Mouse (Mus musculus) T-helper 1 cell (primary cell): Measurements from ENCODE around the gene Vwa7.

Source experiments
- in situ Hi-C: fragments of 300-600 bp; cut with MboI, MseI; formaldehyde crosslinking; loops from one replicate; pipeline ENCODE4 v1.15.1; 2025; ENCODE audit warnings: high pct_unique_total_duplicates

Gene Vwa7

DNA sequence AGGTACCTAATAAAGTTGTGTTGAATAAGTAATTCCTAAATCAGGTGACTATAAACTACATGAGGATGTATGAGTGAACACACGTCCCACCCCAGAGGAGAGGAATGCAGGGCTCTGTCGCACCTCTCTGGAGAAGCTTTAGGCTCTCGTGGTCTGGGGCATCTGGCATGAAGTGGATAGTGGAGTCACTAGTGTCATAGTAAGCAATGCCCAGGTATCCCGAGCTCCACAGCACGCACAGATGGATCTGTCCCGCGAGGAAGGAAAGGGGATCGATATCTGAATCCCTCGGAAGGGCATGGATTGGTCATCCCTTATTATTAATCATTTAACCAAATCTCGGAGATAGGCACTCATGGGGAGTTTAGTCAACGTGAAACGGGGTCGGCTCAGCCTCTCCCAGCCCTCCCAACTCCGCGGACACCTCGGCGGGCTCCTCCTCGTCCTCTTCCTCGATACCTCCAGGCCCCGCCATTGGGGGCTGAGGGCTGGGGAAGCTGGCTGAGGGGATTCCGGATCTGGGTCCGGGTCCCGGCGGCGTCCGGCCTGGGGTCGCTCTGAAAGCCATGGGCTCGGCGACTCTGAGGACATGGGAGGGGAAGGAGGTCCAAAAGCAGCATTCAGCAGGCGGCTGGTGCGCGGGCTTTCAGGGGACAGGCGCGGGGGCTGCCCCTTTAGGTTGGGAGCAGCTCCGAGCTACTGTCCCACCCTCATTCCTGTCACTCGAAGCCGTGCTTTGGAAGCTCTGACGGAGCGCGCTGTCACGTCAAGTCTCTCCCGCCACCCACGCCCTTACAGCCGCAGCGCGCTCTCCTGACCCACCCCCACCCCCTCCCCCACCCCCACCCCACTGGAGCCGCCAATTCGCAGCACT is 29.7 kb downstream of the Vwa7 start:
- in situ Hi-C loops: no loop called here

GRCm38 (mm10) chr17:35046681-35047455 is 30.5 kb downstream of the Vwa7 start, which contains the start of gene Msh5:
Msh5 (minus strand) TSS chr17:35046745.
- in situ Hi-C loops: no loop called here

DNA sequence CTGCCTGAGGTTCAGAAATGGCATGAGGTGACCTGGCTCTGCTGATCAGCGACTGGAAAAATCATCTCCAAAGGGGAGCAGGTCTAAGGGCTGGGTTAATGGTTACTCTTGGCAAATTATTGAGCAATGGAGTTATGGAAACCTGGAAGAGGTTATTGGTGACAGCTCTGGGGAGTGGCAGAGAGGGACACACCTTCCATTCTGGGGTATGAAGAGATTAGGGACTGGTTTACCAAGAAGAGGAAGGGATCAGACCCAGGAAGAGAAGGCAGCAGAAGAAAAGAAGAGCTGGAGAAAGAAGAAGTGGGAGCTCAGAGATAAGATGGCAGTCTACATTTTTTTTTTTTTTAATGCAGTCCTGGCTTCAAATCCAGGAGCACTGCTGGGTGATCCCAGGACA is 31.3 kb downstream of the Vwa7 start:
- in situ Hi-C loops: no loop called here

- in situ Hi-C loops: no loop called here
These were observed 32.0 kb downstream of the Vwa7 start for GRCm38 (mm10) chr17:35048149-35048931.

- in situ Hi-C loops: no loop called here
These were observed 32.6 kb downstream of the Vwa7 start for GRCm38 (mm10) chr17:35048932-35049440.

DNA sequence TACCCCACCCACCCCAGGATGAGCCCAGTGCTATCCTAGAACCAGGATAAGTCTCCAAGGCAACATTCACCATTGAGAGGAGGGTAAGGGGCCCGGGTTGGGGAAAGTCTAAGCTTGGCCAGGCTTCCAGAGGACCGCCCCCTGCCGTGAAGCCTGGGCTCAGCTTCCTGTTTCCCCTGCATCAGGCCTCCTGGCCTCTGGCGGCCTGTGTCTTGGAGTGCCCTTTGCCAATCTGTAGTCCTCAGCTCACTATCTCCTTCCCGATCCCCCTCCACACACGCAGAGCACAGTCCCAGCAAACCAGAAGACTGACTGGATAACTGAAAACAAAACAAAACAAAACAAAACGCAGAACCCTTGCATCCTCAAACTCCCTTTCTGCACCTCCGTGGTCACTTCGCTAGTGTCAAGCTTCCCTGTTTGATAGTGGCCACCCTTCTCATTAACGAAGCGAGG is 33.2 kb downstream of the Vwa7 start, which contains the start of gene Clic1:
TSS of gene Clic1 (plus strand) at position 406 of the 456 bp plus-strand sequence.
- in situ Hi-C loops: no loop called here

GRCm38 (mm10) chr17:35050126-35050750 is 33.9 kb downstream of the Vwa7 start:
- in situ Hi-C loops: no loop called here

- in situ Hi-C loops: no loop called here
These were observed 35.0 kb downstream of the Vwa7 start for GRCm38 (mm10) chr17:35051156-35052086.

GRCm38 (mm10) chr17:35052271-35052798 is 36.0 kb downstream of the Vwa7 start:
- in situ Hi-C loops: no loop called here

DNA sequence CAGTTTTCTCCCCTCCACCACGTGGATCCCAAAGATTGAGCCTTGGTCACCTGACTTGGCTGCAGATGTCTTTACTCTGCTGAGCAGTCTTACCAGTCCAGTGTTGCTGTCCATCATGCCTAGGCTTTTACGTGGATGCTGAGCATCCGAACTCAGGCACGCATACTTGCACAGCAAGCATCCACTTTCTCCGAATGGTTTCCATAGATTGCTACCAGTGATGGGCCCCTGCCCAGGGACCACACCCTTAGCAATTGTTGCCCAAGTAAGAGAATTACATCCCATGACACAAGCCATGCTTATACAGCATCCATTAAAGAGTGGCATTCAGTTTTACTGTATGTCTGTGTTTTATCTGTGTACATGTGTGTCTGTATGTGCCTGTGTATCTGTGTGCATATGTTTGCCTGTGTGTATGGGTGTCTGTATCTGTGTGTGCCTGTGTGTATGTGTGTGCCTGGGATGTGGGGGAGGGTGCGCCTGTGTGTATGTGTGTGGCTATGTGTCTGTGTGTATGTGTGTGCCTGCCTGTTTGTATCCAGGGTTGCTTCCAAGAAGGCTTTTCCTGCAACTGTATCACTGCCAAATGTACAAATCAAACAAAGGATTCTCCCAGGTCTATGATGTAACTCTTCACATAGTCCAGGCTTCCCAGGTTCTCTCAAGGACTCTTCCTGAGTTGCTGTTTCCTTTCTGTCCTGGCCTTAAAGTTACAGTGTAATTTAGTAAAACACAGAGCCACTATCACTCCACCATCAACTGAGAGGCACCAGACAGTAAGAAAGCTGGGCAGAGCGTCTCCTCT is 39.5 kb downstream of the Vwa7 start:
- in situ Hi-C loops: no loop called here

DNA sequence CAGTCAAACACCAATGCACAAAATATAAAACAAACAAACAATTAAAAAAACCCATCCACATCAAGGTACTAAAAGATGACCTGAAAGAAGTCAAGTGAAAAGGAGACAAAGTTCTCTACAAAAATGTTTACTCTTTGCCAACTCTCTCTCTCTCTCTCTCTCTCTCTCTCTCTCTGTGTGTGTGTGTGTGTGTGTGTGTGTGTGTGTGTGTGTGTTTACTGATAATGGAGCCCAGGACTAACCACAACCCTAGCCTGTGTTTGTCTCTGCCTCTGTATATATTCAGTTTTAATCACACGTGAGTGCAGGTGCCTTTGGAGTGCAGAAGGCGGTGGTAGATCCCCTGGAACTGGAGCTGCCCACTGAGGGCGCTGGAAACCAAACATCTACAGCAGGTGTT is 40.7 kb downstream of the Vwa7 start:
- in situ Hi-C loops: no loop called here

DNA sequence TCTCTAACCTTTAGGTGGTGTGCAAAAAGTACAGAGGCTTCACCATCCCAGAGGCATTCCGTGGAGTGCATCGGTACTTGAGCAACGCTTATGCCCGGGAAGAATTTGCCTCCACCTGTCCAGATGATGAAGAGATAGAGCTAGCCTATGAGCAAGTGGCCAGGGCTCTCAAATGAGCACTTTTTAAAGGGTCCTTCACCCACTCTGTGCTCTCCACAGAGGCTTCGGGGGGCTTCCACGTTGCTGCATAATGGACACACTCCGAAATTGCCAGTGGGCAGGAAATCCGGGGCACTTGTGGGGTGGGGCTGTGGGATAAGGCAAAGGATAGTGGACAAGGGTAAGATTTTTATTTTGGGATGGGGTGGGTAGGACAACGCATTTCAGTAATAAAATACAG is 41.9 kb downstream of the Vwa7 start:
- in situ Hi-C loops: no loop called here

GRCm38 (mm10) chr17:35058911-35059892 is 42.8 kb downstream of the Vwa7 start, which contains the start of gene Ddah2:
Ddah2 (plus strand) TSS chr17:35059035.
- in situ Hi-C loops: no loop called here

DNA sequence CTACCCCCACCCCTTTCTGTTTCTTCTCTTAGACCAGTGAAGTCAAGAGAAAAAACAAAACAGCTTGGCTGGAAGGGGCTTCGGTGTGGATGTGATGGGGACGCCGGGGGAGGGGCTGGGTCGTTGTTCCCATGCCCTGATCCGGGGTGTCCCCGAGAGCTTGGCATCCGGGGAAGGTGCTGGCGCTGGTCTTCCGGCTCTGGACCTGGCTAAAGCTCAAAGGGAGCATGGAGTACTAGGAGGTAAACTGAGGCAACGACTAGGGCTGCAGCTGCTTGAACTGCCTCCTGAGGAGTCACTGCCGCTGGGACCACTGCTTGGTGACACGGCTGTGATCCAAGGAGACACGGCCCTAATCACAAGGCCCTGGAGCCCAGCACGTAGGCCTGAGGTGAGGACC is 43.7 kb downstream of the Vwa7 start:
- in situ Hi-C loops: loop anchor here (5.0 kb wide), 1 partner anchor 38 kb away; no protein-coding TSS in a partner anchor

DNA sequence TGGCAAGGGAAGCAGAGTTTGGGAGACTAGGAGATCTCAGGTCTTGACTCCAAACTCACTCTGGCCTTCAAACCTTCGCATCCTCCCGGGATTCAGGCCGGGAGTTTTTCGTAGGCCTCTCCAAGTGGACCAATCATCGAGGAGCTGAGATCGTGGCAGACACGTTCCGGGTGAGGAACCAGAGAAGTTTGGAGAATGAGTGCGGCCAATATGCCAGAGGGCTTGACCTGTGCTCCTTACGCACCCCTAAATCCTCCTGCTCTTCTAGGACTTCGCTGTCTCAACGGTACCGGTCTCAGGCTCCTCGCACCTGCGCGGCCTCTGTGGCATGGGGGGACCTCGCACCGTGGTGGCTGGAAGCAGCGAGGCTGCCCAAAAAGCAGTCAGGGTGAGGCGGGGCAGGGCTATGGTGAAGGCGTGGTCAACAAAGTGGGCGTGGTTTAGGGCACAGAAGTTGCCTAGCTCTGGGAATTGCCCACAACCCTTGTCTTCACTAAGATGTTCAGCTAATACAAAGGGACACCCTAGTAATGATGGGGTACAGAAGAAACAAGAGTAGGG is 44.4 kb downstream of the Vwa7 start:
- in situ Hi-C loops: loop anchor here (5.0 kb wide), 1 partner anchor 39 kb away; no protein-coding TSS in a partner anchor

GRCm38 (mm10) chr17:35061299-35061698 is 44.9 kb downstream of the Vwa7 start:
- in situ Hi-C loops: loop anchor here (5.0 kb wide), 1 partner anchor 39 kb away; no protein-coding TSS in a partner anchor

- in situ Hi-C loops: loop anchor here (5.0 kb wide), 1 partner anchor 41 kb away; no protein-coding TSS in a partner anchor
These were observed 47.1 kb downstream of the Vwa7 start for GRCm38 (mm10) chr17:35063466-35063865.
